Mouse (Mus musculus): Measurements from ENCODE around the gene Chd2. TPM values are rescaled to one million over a fixed set of nuclear protein-coding genes. Genes with fewer than 3 reads are reported as not detected.

Gene Chd2
- total and polyA plus RNA-seq, 2 experiments = 20.1 to 40.0 TPM

GRCm38 (mm10) chr7:73411523-73411922 lies 130.1 kb downstream of the Chd2 start:
- Histone ChIP-seq H3K4me1 (ENCODE audit: control insufficient read depth, insufficient read depth, low read length) (no peaks in the 10 kb centered on the region), H3K9ac (ENCODE audit: low read depth, low read length) (no peak overlapping the region), H3K79me2 (ENCODE audit: control insufficient read depth, insufficient read depth, low read length) (no peaks in the 10 kb centered on the region), H3K27ac (replicated peaks; ENCODE audit: insufficient read depth, low read depth, low read length) (no peak overlapping the region), H3K36me3 (ENCODE audit: control insufficient read depth, insufficient read depth, low read length) (no peaks in the 10 kb centered on the region), H3K27me3 (ENCODE audit: control insufficient read depth, insufficient read depth, low read length) (no peaks in the 10 kb centered on the region; the same call in 1 of the 2 replicates), H3K4me3 (ENCODE audit: insufficient read depth, low read depth, low read length) (no peak overlapping the region)
- TF ChIP-seq POLR2A (IDR thresholded peaks at IDR 0.05; ENCODE audit: extremely low read depth, insufficient read depth, low read length) (no peak), CTCF (IDR thresholded peaks at IDR 0.05; ENCODE audit: low read depth, low read length) (no peak)
- no peak for DNase-seq (ENCODE audit: extremely low read depth, low read depth, low spot score)
- 79% methylated on average over 7 of the region's 7 CpGs for WGBS

DNA sequence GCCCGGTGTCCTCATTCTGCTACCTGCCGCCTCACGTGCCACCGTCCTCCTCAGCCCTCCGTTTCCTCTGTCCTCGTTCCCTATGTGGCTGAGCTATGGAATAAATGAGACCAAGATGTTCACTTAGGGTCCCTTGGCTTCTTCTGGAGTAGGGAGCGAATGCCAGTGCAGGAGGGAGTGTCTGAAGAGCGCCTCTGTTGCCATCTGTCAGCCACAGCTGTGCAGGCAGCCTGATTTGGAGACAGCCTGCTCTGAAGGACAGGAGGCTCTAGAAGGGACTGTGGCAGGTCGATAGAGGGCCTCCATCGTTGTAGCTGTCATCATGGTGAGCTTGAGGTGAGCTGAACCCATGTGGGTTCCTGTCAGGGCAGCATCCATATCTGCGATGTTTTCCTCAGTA lies 136.1 kb downstream of the Chd2 start:
- Histone ChIP-seq H3K4me3 (ENCODE audit: insufficient read depth, low read depth, low read length) (no peak overlapping the region), H3K9ac (ENCODE audit: low read depth, low read length) (no peak overlapping the region), H3K79me2 (ENCODE audit: control insufficient read depth, insufficient read depth, low read length) (no peaks in the 10 kb centered on the region), H3K27me3 (ENCODE audit: control insufficient read depth, insufficient read depth, low read length) (no peaks in the 10 kb centered on the region; the same call in 1 of the 2 replicates), H3K36me3 (ENCODE audit: control insufficient read depth, insufficient read depth, low read length) (no peaks in the 10 kb centered on the region), H3K27ac (replicated peaks; ENCODE audit: insufficient read depth, low read depth, low read length) (no peak overlapping the region), H3K4me1 (ENCODE audit: control insufficient read depth, insufficient read depth, low read length) (no peaks in the 10 kb centered on the region)
- no peak for DNase-seq (ENCODE audit: extremely low read depth, low read depth, low spot score)
- TF ChIP-seq POLR2A (IDR thresholded peaks at IDR 0.05; ENCODE audit: extremely low read depth, insufficient read depth, low read length) = no peak
- no peak for TF ChIP-seq CTCF (IDR thresholded peaks at IDR 0.05; ENCODE audit: low read depth, low read length)
- 93% methylated on average over 11 of the region's 11 CpGs for WGBS

- Histone ChIP-seq H3K9ac (ENCODE audit: low read depth, low read length) (no peak overlapping the region), H3K79me2 (ENCODE audit: control insufficient read depth, insufficient read depth, low read length) (no peaks in the 10 kb centered on the region), H3K27ac (replicated peaks; ENCODE audit: insufficient read depth, low read depth, low read length) (no peak overlapping the region), H3K4me1 (ENCODE audit: control insufficient read depth, insufficient read depth, low read length) (peaks cover 3% of the 10 kb centered on the region; the same call in 1 of the 2 replicates), H3K36me3 (ENCODE audit: control insufficient read depth, insufficient read depth, low read length) (no peaks in the 10 kb centered on the region), H3K4me3 (ENCODE audit: insufficient read depth, low read depth, low read length) (no peak overlapping the region), H3K27me3 (ENCODE audit: control insufficient read depth, insufficient read depth, low read length) (peaks cover 3% of the 10 kb centered on the region; the same call in 1 of the 2 replicates)
- TF ChIP-seq CTCF (IDR thresholded peaks at IDR 0.05; ENCODE audit: low read depth, low read length) = no peak
- no peak for TF ChIP-seq POLR2A (IDR thresholded peaks at IDR 0.05; ENCODE audit: extremely low read depth, insufficient read depth, low read length)
- DNase-seq (ENCODE audit: extremely low read depth, low read depth, low spot score) = no peak
- 50% methylated on average over 3 of the region's 3 CpGs for WGBS
Observed at GRCm38 (mm10) chr7:73403538-73403937, 138.1 kb downstream of the Chd2 start.

DNA sequence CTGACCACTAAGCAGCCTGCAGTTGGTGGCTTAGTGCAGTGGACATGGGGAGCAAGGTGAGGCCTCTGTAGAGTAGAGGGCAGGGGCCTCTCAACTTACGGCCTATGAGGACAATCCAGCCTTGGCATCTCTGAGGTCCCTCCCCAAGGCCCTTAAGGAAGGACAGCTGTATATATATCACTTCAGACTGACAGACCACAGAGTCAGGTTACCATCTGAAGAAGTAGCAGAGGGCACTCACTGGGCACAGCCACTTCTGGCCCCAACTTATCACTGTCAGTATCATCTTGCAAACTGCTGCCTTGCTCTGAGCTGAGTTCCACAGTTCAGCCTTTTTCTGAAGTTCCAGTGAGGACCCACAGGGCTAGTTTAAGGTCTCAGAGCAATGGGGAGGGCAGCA lies 139.0 kb downstream of the Chd2 start:
- H3K9ac ChIP-seq (ENCODE audit: low read depth, low read length) = no peak overlapping the region
- WGBS = 92% methylated on average over 1 of the region's 1 CpGs
- peaks cover 3% of the 10 kb centered on the region; the same call in 1 of the 2 replicates for H3K4me1 ChIP-seq (ENCODE audit: control insufficient read depth, insufficient read depth, low read length)
- peaks cover 4% of the 10 kb centered on the region; the same call in 1 of the 2 replicates for H3K27me3 ChIP-seq (ENCODE audit: control insufficient read depth, insufficient read depth, low read length)
- H3K27ac ChIP-seq (replicated peaks; ENCODE audit: insufficient read depth, low read depth, low read length) = no peak overlapping the region
- no peak for DNase-seq (ENCODE audit: extremely low read depth, low read depth, low spot score)
- no peaks in the 10 kb centered on the region for H3K36me3 ChIP-seq (ENCODE audit: control insufficient read depth, insufficient read depth, low read length)
- TF ChIP-seq CTCF (IDR thresholded peaks at IDR 0.05; ENCODE audit: low read depth, low read length) = no peak
- no peak for TF ChIP-seq POLR2A (IDR thresholded peaks at IDR 0.05; ENCODE audit: extremely low read depth, insufficient read depth, low read length)
- no peaks in the 10 kb centered on the region for H3K79me2 ChIP-seq (ENCODE audit: control insufficient read depth, insufficient read depth, low read length)
- no peak overlapping the region for H3K4me3 ChIP-seq (ENCODE audit: insufficient read depth, low read depth, low read length)

- Histone ChIP-seq H3K27ac (replicated peaks; ENCODE audit: insufficient read depth, low read depth, low read length) (no peak overlapping the region), H3K4me1 (ENCODE audit: control insufficient read depth, insufficient read depth, low read length) (peaks cover 3% of the 10 kb centered on the region; the same call in 1 of the 2 replicates), H3K4me3 (ENCODE audit: insufficient read depth, low read depth, low read length) (no peak overlapping the region), H3K79me2 (ENCODE audit: control insufficient read depth, insufficient read depth, low read length) (no peaks in the 10 kb centered on the region), H3K27me3 (ENCODE audit: control insufficient read depth, insufficient read depth, low read length) (peaks cover 4% of the 10 kb centered on the region; the same call in 1 of the 2 replicates), H3K36me3 (ENCODE audit: control insufficient read depth, insufficient read depth, low read length) (no peaks in the 10 kb centered on the region), H3K9ac (ENCODE audit: low read depth, low read length) (no peak overlapping the region)
- WGBS = 76% methylated on average over 2 of the region's 2 CpGs
- TF ChIP-seq CTCF (IDR thresholded peaks at IDR 0.05; ENCODE audit: low read depth, low read length) = no peak
- TF ChIP-seq POLR2A (IDR thresholded peaks at IDR 0.05; ENCODE audit: extremely low read depth, insufficient read depth, low read length) = no peak
- DNase-seq (ENCODE audit: extremely low read depth, low read depth, low spot score) = no peak
Observed at GRCm38 (mm10) chr7:73402106-73402505, 139.5 kb downstream of the Chd2 start.

DNA sequence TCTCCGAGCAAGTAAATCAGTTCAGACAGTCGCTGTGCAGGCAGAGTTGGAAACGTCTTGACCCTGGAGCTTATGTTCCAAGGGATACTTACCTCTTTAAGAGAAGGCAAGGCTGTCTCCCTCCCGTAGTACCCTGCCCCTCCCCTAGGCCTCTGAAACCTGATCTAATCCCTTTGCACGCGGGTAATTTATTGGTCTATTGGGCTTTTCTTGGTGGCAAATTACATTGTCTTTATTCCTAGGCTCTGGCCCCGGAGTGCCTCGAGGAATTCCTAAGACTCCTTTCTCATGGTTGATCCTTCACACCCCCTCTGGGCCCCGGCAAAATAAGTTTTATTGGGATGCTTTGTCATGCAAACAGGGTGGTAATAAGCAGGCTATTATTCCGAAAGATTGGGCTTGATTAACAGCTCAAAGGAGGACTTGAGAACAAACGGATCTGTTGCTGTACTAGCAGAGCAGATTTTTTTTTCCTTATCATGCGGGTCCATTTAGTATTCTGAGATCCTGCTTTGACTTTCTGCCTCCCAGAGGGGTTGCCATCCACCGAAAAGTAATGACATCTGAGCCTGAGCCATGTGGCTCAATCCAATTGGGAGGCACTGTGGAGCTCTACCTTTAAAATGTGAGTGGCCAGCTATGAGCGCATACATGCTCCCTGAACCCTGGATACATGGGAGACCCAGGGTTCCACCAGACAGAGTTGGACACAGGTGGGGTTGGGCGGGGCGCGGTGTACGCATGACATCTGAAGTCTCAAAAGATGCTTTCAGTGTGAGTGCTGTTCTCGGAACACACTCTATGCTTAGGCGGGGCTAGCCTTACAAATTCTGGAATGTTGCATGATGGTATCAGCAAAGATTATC lies 141.3 kb downstream of the Chd2 start:
- 31% methylated on average over 20 of the region's 20 CpGs for WGBS

More for the DNA sequence above, 141.3 kb downstream of the Chd2 start:
- Histone ChIP-seq H3K4me1 (ENCODE audit: control insufficient read depth, insufficient read depth, low read length) (peaks cover 3% of the 10 kb centered on the region; the same call in 1 of the 2 replicates), H3K27ac (replicated peaks; ENCODE audit: insufficient read depth, low read depth, low read length) (no peak overlapping the region), H3K36me3 (ENCODE audit: control insufficient read depth, insufficient read depth, low read length) (no peaks in the 10 kb centered on the region), H3K79me2 (ENCODE audit: control insufficient read depth, insufficient read depth, low read length) (no peaks in the 10 kb centered on the region), H3K4me3 (ENCODE audit: insufficient read depth, low read depth, low read length) (no peak overlapping the region), H3K27me3 (ENCODE audit: control insufficient read depth, insufficient read depth, low read length) (peaks cover 7% of the 10 kb centered on the region; the same call in 1 of the 2 replicates), H3K9ac (ENCODE audit: low read depth, low read length) (no peak overlapping the region)
- no peak for DNase-seq (ENCODE audit: extremely low read depth, low read depth, low spot score)
- TF ChIP-seq POLR2A (IDR thresholded peaks at IDR 0.05; ENCODE audit: extremely low read depth, insufficient read depth, low read length) (no peak), CTCF (IDR thresholded peaks at IDR 0.05; ENCODE audit: low read depth, low read length) (no peak)

All from liver, adult 2 months (tissue).